Mouse (Mus musculus) ES-Bruce4 (cell line): ENCODE results near the gene Cpa1.

ENCODE experiments used
- CTCF ChIP-seq: IDR thresholded peaks from one replicate; pipeline ENCODE4 v1.8.1; 2011; ENCODE audit warnings: low read depth, low read length
- EP300 ChIP-seq: IDR thresholded peaks from 2 replicates; pipeline ENCODE4 v1.6.1; 2011; ENCODE audit warnings: low read depth, low read length; ENCODE audit not compliant: insufficient read depth
- POLR2A ChIP-seq: IDR thresholded peaks from one replicate; pipeline ENCODE4 v1.8.1; 2011; ENCODE audit warnings: low read length; ENCODE audit not compliant: insufficient read depth

GRCm38 (mm10) chr6:30649651-30650296, 10.8 kb downstream of the Cpa1 start:
- no peak for TF ChIP-seq POLR2A
- no peak for TF ChIP-seq CTCF
- no peak for TF ChIP-seq EP300
